Mouse (Mus musculus) lung, embryonic 14.5 days (tissue): ENCODE data around the gene N4bp2l2. TPM values are rescaled to one million over a fixed set of nuclear protein-coding genes. Genes with fewer than 3 reads are reported as not detected.

Source experiments
- ATAC-seq: fragments of 200-750 bp; cut with Nextera tagmentation; 2 replicates; pipeline ENCODE4 v1.8.0; 2017; ENCODE audit warnings: mild to moderate bottlenecking, moderate TSS enrichment, moderate library complexity; ENCODE audit not compliant: insufficient read depth
- DNase-seq: peaks from one replicate; pipeline ENCODE4 v3.0.0-alpha.2; 2015
- H3K27ac ChIP-seq: fragments of 300-500 bp; sonication (generic); 2 replicates; pipeline ENCODE4 v1.5.1; 2014; ENCODE audit warnings: low read depth, mild to moderate bottlenecking, moderate library complexity
- H3K27me3 ChIP-seq: fragments of 300-500 bp; sonication (generic); 2 replicates; pipeline ENCODE4 v1.6.1; 2014; ENCODE audit warnings: low read length, control low read depth; ENCODE audit not compliant: insufficient read depth
- H3K36me3 ChIP-seq: fragments of 300-500 bp; sonication (generic); 2 replicates; pipeline ENCODE4 v1.6.1; 2014; ENCODE audit warnings: control low read depth; ENCODE audit not compliant: insufficient read depth
- H3K4me1 ChIP-seq: fragments of 300-500 bp; sonication (generic); 2 replicates; pipeline ENCODE4 v1.6.1; 2014; ENCODE audit warnings: antibody characterized with exemption, control low read depth; ENCODE audit not compliant: insufficient read depth
- H3K4me2 ChIP-seq: fragments of 300-500 bp; sonication (generic); 2 replicates; pipeline ENCODE4 v1.6.1; 2014; ENCODE audit warnings: mild to moderate bottlenecking
- H3K4me3 ChIP-seq: fragments of 300-500 bp; sonication (generic); 2 replicates; pipeline ENCODE4 v1.5.1; 2014; ENCODE audit warnings: low read depth, low read length
- H3K9ac ChIP-seq: fragments of 300-500 bp; sonication (generic); 2 replicates; pipeline ENCODE4 v1.6.1; 2014
- H3K9me3 ChIP-seq: fragments of 300-500 bp; sonication (generic); 2 replicates; pipeline ENCODE4 v1.6.1; 2016; ENCODE audit warnings: low read depth, low read length, control low read depth
- CTCF ChIP-seq: IDR thresholded peaks from 2 replicates; pipeline ENCODE4 v1.5.1; 2016; ENCODE audit warnings: antibody characterized with exemption, low read depth
- WGBS: fragments of 180-500 bp; shearing (Covaris S2); extraction: QIAGEN DNeasy Blood & Tissue Kit; methylation state at CpG from one replicate; pipeline ENCODE4 v1.1.7; 2014; 5-methylcytosine and 5-hydroxymethylcytosine counted together
- polyA plus RNA-seq: library from polyadenylated mRNA; unstranded; fragments of >200 nt; fragmentation: Nextera tagmentation; extraction: Ambion mirVana; gene quantifications from 2 replicates; pipeline ENCODE4 v1.2.1, GENCODE M21; 2014

N4bp2l2 gene
- polyA plus RNA-seq, 1 experiment from 2014 or later: 40.1 TPM

- Histone ChIP-seq H3K4me3 (no peak overlapping the region), H3K27ac (no peak overlapping the region), H3K27me3 (peaks cover 13% of the 10 kb centered on the region; the same call in 1 of the 2 replicates), H3K9me3 (no peaks in the 10 kb centered on the region), H3K4me2 (no peak overlapping the region), H3K4me1 (0 out of 2 replicates have a peak, but pooled peaks cover 4% of the 10 kb centered on the region), H3K36me3 (no peaks in the 10 kb centered on the region), H3K9ac (no peak overlapping the region)
- no peak for TF ChIP-seq CTCF
- DNase-seq: no peak
- 79% methylated on average over 2 of the region's 2 CpGs for WGBS
- ATAC-seq: no peak
Observed at GRCm38 (mm10) chr5:150589945-150590344, 76.0 kb downstream of the N4bp2l2 start.

DNA sequence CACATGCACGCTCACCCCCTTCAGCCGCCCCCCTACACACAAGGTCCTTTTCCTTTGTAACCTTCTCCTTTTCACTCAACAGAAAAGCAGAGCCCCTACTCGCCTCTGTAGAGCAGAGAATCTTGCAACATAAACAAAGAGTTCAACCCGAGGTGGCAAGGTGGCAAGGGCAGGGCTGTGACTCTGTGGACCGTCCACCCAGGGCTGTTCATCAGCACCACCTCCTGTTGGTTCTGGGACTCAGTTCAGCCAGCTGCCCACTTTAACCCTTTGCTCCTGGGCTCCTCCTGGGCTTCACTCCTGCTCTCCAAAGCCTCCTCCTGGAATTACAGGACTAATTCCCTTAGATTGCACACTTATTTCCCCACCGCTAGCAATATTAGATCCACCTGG, 81.7 kb downstream of the N4bp2l2 start:
- Histone ChIP-seq H3K9ac (no peak overlapping the region), H3K27ac (no peak overlapping the region), H3K4me2 (no peak overlapping the region), H3K4me3 (no peak overlapping the region), H3K27me3 (no peaks in the 10 kb centered on the region), H3K36me3 (no peaks in the 10 kb centered on the region), H3K9me3 (no peaks in the 10 kb centered on the region), H3K4me1 (no peaks in the 10 kb centered on the region; the same call in 1 of the 2 replicates)
- ATAC-seq: no peak
- no peak for TF ChIP-seq CTCF
- no peak for DNase-seq
- WGBS: 20% methylated on average over 6 of the region's 6 CpGs

- Histone ChIP-seq H3K9me3 (no peaks in the 10 kb centered on the region), H3K4me2 (no peak overlapping the region)
Observed at GRCm38 (mm10) chr5:150583622-150584336, 82.2 kb downstream of the N4bp2l2 start.

DNA sequence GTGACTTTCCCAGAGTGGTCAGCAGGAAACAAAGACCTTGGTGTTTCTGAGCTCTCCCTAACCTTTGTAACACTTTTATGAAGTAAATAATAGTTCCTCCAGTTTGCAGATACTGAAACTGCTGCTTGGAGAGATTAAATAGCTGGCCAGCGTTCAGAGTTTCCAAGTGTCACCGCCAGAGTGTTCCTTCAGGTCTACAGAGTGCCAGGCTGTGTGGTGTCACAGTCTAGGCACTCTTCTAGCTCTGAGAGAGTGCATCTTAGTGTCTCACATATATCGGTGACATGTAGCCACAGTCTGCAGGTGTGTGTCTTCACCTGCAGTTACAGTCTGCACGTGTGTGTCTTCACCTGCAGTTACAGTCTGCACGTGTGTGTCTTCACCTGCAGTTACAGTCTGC, 82.8 kb downstream of the N4bp2l2 start:
- Histone ChIP-seq H3K9me3 (no peaks in the 10 kb centered on the region), H3K36me3 (no peaks in the 10 kb centered on the region), H3K27ac (no peak overlapping the region), H3K27me3 (no peaks in the 10 kb centered on the region), H3K4me3 (no peak overlapping the region), H3K4me1 (no peaks in the 10 kb centered on the region; the same call in 1 of the 2 replicates), H3K4me2 (no peak overlapping the region), H3K9ac (no peak overlapping the region)
- 75% methylated on average over 5 of the region's 5 CpGs for WGBS
- ATAC-seq (no peak), DNase-seq (no peak)
- no peak for TF ChIP-seq CTCF

More at GRCm38 (mm10) chr5:150583622-150584336, 82.2 kb downstream of the N4bp2l2 start:
- Histone ChIP-seq H3K27me3 (no peaks in the 10 kb centered on the region), H3K9ac (no peak overlapping the region), H3K27ac (no peak overlapping the region), H3K36me3 (no peaks in the 10 kb centered on the region), H3K4me1 (no peaks in the 10 kb centered on the region; the same call in 1 of the 2 replicates), H3K4me3 (no peak overlapping the region)
- no peak for TF ChIP-seq CTCF
- no peak for ATAC-seq
- 58% methylated on average over 5 of the region's 5 CpGs for WGBS
- DNase-seq: no peak

- Histone ChIP-seq H3K4me2 (no peak overlapping the region), H3K27me3 (no peaks in the 10 kb centered on the region), H3K4me3 (no peak overlapping the region), H3K9ac (no peak overlapping the region), H3K4me1 (no peaks in the 10 kb centered on the region; the same call in 1 of the 2 replicates), H3K9me3 (no peaks in the 10 kb centered on the region), H3K27ac (no peak overlapping the region), H3K36me3 (no peaks in the 10 kb centered on the region)
- no peak for TF ChIP-seq CTCF
- ATAC-seq (no peak), DNase-seq (no peak)
- WGBS: 56% methylated on average over 6 of the region's 6 CpGs
Observed at GRCm38 (mm10) chr5:150581180-150581579, 84.8 kb downstream of the N4bp2l2 start.

GRCm38 (mm10) chr5:150578613-150579171, 87.3 kb downstream of the N4bp2l2 start:
- no peak for TF ChIP-seq CTCF
- DNase-seq: peak; percentile 66
- no peaks in the 10 kb centered on the region for H3K27me3 ChIP-seq
- H3K27ac ChIP-seq: no peak overlapping the region
- no peaks in the 10 kb centered on the region; the same call in 1 of the 2 replicates for H3K4me1 ChIP-seq
- 42% methylated on average over 6 of the region's 6 CpGs for WGBS
- H3K4me3 ChIP-seq: no peak overlapping the region
- no peaks in the 10 kb centered on the region for H3K36me3 ChIP-seq
- peak; percentile 16; the same call in 1 of the 2 replicates for ATAC-seq
- H3K9me3 ChIP-seq: no peaks in the 10 kb centered on the region
- H3K9ac ChIP-seq: no peak overlapping the region
- no peak overlapping the region for H3K4me2 ChIP-seq

DNA sequence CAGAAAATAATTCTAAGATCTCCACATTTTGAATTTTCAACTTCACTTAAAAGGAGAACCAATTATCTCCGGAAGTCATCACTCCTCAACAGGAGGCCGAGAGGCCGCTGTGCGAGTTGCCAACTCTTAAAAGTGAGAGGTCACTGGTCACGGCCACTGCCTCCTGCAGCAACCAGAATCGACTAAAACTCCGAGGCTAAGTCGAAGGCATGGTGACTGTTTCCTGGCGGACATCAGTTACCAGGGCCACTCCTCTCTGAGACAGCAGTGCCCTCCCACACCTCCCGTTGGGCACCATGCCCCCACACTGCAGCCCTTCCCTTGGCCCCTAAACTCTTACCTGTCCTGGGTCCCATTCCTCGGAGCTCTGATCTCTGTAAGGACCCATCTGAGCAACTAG, 89.2 kb downstream of the N4bp2l2 start:
- Histone ChIP-seq H3K27ac (no peak overlapping the region), H3K36me3 (peaks cover 9% of the 10 kb centered on the region; the same call in 1 of the 2 replicates), H3K9me3 (no peaks in the 10 kb centered on the region), H3K4me2 (no peak overlapping the region), H3K4me1 (no peaks in the 10 kb centered on the region; the same call in 1 of the 2 replicates), H3K9ac (no peak overlapping the region), H3K27me3 (no peaks in the 10 kb centered on the region), H3K4me3 (no peak overlapping the region)
- DNase-seq (no peak), ATAC-seq (no peak)
- 70% methylated on average over 11 of the region's 11 CpGs for WGBS
- TF ChIP-seq CTCF: no peak
